Mouse (Mus musculus) left cerebral cortex, adult 9 months (tissue): ENCODE measurements at regions not wholly inside any gene's neighbourhood (a gene's known extent, or its start where the extent isn't known, plus 50 kb on each side); places are given as distances from the start of the nearest gene placed in this dataset.

ENCODE experiments used
- DNase-seq, 2 experiments: peaks; one replicate each; pipeline ENCODE4 v3.0.0; 2022; ENCODE audit warnings: low spot score in 2 of 2

GRCm38 (mm10) chr1:42231897-42232296 is 463.7 kb upstream of the Pou3f3 start:
- DNase-seq, result no peak

GRCm38 (mm10) chr1:42232716-42233115 is 462.9 kb upstream of the Pou3f3 start:
- no peak for DNase-seq

- DNase-seq, result no peak
These were observed 462.3 kb upstream of the Pou3f3 start for GRCm38 (mm10) chr1:42233289-42233688.

- DNase-seq, result no peak
These were observed 459.0 kb upstream of the Pou3f3 start for GRCm38 (mm10) chr1:42236466-42237010.

GRCm38 (mm10) chr1:42238408-42238807 is 457.2 kb upstream of the Pou3f3 start:
- no peak for DNase-seq

DNA sequence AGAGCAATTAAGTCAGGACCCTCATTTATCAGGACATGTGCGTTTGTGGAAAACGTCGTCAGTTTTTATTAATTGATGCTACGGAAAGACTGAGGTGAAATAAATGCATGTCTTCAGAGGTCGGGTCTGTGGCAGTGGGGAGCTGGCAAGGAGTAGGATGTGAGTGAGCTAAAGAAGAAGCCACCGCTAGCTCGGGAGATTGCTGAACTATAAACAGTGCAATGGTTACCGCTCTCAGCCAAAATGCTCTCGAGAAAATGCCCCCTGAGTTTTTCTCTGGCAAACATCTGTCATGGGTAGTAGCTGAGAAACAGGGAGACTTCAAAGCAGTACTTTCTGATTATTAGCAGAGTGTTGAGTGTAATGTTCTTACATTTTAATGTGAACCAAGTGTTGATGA is 454.4 kb upstream of the Pou3f3 start:
- no peak for DNase-seq

DNA sequence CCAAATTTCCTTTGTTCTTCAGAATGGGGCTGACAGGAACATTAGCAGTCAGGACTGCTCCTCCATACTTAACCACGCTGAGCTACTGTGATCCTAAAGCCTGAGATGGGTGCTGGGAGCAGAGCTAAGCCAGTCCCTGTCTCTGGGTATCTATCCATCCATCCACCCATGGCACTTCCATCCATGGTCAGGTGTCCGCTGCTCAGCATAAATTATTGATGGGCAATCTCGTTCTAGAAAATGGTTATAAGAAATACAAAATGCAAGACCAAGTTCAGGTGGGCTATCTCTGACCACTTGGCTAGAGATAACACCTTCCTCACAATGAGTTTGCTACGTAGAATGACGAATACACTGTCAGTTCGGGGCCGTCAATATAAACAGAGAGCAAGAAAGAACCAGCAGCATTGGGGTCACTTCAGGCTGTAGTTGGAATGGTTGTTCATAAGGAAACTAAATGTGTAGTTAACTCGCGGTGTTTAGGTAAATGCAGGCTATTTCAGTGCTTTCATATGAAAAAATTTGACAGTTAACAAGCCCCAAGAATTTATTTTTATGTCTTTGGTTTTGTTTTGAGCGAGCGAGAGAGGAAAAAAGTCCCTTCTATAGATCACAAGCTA is 453.9 kb upstream of the Pou3f3 start:
- DNase-seq, result no peak

GRCm38 (mm10) chr1:42242586-42243457 is 452.7 kb upstream of the Pou3f3 start:
- DNase-seq, result no peak

GRCm38 (mm10) chr1:42243458-42243855 is 452.1 kb upstream of the Pou3f3 start:
- no peak for DNase-seq

GRCm38 (mm10) chr1:42243878-42244277 is 451.7 kb upstream of the Pou3f3 start:
- no peak for DNase-seq

DNA sequence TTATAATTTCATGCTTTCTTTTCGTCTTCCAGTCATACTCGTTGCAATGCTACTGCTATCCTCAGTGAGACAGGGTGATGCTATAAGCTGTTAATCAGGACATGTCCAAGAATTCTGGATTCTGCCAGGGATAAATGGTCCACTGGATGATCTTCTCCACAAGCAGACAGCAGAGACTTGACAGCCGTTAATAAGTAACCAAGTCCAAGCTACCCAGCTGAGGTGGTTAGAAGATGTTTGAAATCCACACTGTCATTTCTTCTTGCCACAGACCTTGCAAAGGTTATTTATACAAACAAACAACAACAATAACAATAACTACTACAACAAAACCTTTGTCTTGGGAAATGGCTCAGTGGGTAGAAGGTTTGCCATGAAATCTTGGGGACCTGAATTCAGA is 443.2 kb upstream of the Pou3f3 start:
- DNase-seq, result no peak

DNA sequence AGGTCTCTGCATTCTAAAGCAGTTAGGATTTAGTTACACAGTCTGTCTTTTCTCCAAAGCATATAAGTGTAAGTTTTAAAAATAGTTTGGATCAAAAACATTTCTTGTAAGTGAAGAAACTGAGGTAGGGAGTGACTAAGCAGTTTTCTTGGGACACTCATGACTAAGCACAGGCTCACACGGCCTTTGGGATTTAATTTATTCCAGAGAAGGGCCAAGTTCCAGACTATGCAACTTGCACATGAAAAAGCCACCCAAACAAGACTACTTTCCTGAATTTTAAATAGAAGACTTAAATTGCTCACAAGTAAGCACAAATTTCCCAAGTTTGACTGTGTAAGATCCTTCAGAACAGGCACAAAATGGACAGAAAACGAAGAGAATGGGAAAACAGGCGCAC is 441.8 kb upstream of the Pou3f3 start:
- DNase-seq, result no peak

DNA sequence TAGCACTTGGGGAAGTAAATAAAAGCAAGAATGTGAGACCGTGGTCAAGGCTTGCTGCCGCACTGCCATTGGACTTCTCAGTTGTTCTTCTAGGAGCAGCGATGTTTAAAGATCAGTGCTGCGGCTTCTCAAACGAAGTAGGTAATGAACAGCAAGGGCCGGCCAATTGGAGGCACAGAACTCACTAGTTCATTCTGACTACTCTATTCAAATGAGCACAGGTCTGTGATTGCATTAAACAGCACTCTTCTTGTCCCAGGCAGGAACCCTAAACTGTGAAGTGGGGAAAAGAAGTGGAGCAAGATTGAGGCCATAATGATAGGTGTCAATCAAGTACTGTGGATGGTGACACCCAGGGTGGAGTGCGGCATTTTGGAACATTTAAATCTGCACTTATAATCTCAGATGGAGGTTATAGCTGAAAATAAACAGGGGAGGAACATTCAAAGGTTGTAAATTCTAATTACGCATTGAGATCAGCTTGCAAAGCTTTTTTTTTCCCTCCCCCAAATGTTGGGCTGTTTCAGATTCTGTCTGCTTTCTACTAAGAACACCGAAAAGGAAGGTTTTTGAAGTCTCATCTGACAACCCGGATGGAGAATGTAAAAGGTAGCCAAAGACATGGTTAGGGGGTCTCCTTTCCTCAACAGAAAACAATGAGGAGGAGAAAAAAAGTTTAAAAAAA is 438.5 kb upstream of the Pou3f3 start:
- no peak for DNase-seq

- peak in 1 of 2 experiments; percentile 46 for DNase-seq
These were observed 437.6 kb upstream of the Pou3f3 start for GRCm38 (mm10) chr1:42257801-42258593.

DNA sequence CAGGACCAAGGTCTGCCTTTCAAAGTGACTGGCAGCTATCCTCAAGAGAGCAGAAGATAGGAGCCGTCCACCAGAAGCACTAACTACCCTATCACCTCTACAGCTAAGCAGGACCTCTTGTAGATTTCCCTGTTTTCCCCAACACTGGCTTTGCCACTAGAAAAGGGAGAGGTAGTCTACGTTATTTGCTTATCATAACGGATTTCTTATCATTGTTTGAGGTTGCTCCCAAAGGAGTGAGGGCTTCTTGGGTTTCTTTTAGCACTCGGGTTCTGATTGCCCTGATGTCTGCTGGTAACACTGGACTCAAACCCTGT is 437.0 kb upstream of the Pou3f3 start:
- DNase-seq, result no peak

DNA sequence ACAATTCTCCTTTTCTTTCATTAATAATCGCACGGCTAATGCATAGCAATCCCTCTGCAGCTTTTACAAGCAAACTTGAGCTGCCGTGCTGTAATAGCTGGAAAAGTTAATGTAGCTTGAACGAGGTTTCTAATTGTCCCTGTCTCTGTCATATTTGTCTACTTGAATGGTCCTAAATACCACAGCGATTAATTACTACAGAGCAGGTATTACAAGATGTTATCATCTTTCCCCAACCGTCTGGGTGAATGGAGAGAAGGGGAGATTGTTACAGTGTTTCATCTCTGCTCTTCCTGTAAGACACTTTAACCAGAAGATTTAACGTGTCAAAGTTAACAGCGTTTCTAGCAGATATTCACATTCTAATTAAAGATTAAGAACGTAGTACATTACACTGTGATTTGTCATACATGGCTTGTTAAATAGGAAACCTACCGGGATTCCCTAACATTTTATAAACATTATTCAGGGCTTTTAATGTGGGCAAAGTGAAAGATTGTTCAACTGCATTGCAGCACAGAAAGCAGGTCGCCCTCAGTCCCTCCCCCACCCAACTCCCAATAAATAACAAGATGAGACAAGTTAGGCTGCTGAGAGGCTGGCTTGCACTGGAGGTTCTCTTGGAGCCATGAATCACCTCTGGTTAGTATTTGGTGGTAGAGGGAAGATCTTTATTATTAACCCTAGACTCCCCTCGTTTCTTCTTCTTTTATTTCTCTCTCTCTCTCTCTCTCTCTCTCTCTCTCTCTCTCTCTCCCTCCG is 436.2 kb upstream of the Pou3f3 start:
- no peak for DNase-seq

- no peak for DNase-seq
These were observed 435.3 kb upstream of the Pou3f3 start for GRCm38 (mm10) chr1:42260033-42260925.

GRCm38 (mm10) chr1:42261031-42261430 is 434.5 kb upstream of the Pou3f3 start:
- DNase-seq, result no peak

GRCm38 (mm10) chr1:42261800-42262199 is 433.8 kb upstream of the Pou3f3 start:
- DNase-seq, result no peak

DNA sequence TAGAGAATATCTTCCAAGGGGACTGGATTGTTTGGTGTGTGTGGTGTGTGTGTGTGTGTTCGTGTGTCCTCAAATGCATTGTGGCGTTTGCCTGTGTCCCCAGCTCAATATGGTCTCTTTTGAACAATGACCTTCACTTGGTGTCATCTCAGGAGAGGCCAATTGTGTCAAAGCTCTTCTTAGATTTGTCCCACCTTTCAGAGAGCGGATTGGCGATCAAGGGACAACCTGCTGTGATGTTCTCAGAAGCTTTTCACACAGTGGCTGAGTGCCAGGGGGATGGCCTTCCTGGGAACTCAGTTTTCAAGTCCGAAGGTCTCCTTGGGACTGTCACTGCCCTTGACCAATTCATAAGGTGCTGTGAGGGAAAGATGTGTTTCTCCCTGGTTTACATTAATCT is 433.0 kb upstream of the Pou3f3 start:
- DNase-seq, result no peak
